Mouse (Mus musculus) limb, embryonic 15.5 days (tissue): ENCODE results near the gene Csmd2. TPM values are rescaled to one million over a fixed set of nuclear protein-coding genes. Genes with fewer than 3 reads are reported as not detected.
"Not testable (repeated sequence)": the region's sequence is repeated elsewhere in the genome, so short reads cannot be mapped to it uniquely, and the experiment has no call there.

Experiments used
- ATAC-seq: fragments of 200-750 bp; cut with Nextera tagmentation; 2 replicates; pipeline ENCODE4 v1.8.0; 2017; ENCODE audit warnings: low read depth, moderate TSS enrichment; ENCODE audit not compliant: insufficient number of reproducible peaks, low FRiP score, low TSS enrichment
- H3K27ac ChIP-seq: fragments of 300-500 bp; sonication (generic); 2 replicates; pipeline ENCODE4 v1.5.1; 2015; ENCODE audit warnings: moderate library complexity, mild to moderate bottlenecking, inconsistent platforms
- H3K27me3 ChIP-seq: fragments of 300-500 bp; sonication (generic); 2 replicates; pipeline ENCODE4 v1.6.1; 2015; ENCODE audit warnings: inconsistent platforms
- H3K36me3 ChIP-seq: fragments of 300-500 bp; sonication (generic); 2 replicates; pipeline ENCODE4 v1.6.1; 2015; ENCODE audit warnings: inconsistent platforms
- H3K4me1 ChIP-seq: fragments of 300-500 bp; sonication (generic); 2 replicates; pipeline ENCODE4 v1.6.1; 2015; ENCODE audit warnings: inconsistent platforms
- H3K4me2 ChIP-seq: fragments of 300-500 bp; sonication (generic); 2 replicates; pipeline ENCODE4 v1.6.1; 2015; ENCODE audit warnings: mild to moderate bottlenecking, inconsistent platforms
- H3K4me3 ChIP-seq: fragments of 300-500 bp; sonication (generic); 2 replicates; pipeline ENCODE4 v1.5.1; 2015; ENCODE audit warnings: mild to moderate bottlenecking, inconsistent platforms
- H3K9ac ChIP-seq: fragments of 300-500 bp; sonication (generic); 2 replicates; pipeline ENCODE4 v1.6.1; 2015; ENCODE audit warnings: inconsistent platforms
- H3K9me3 ChIP-seq: fragments of 300-500 bp; sonication (generic); 2 replicates; pipeline ENCODE4 v1.6.1; 2016; ENCODE audit warnings: inconsistent platforms
- WGBS: fragments of 180-500 bp; shearing (Covaris S2); methylation state at CpG from one replicate; pipeline ENCODE4 v1.1.7; 2015; 5-methylcytosine and 5-hydroxymethylcytosine counted together
- polyA plus RNA-seq: library from polyadenylated mRNA; unstranded; fragments of >200 nt; fragmentation: Nextera tagmentation; extraction: Ambion mirVana; gene quantifications from 2 replicates; pipeline ENCODE4 v1.2.1, GENCODE M21; 2015

Gene Csmd2
- polyA plus RNA-seq, 1 experiment from 2014 or later: 0.13 TPM

- 66% methylated on average over 2 of the region's 2 CpGs for WGBS
- not testable (repeated sequence) for H3K9me3 ChIP-seq, H3K27me3 ChIP-seq, H3K4me2 ChIP-seq, H3K36me3 ChIP-seq, H3K4me1 ChIP-seq, H3K9ac ChIP-seq, H3K4me3 ChIP-seq, ATAC-seq, H3K27ac ChIP-seq
Observed at GRCm38 (mm10) chr4:128061274-128061673, 73.6 kb downstream of the Csmd2 start.

- H3K9ac ChIP-seq: no peak overlapping the region
- H3K36me3 ChIP-seq: no peaks in the 10 kb centered on the region
- no peak overlapping the region for H3K27ac ChIP-seq
- H3K4me2 ChIP-seq: no peak overlapping the region
- ATAC-seq: no peak
- no peaks in the 10 kb centered on the region for H3K4me1 ChIP-seq
- H3K9me3 ChIP-seq: no peaks in the 10 kb centered on the region
- H3K27me3 ChIP-seq: no peaks in the 10 kb centered on the region
- WGBS: 78% methylated on average over 9 of the region's 9 CpGs
- no peak overlapping the region for H3K4me3 ChIP-seq
Observed at GRCm38 (mm10) chr4:128067189-128067588, 79.5 kb downstream of the Csmd2 start.

GRCm38 (mm10) chr4:128084466-128084865, 96.8 kb downstream of the Csmd2 start:
- ATAC-seq: no peak

GRCm38 (mm10) chr4:128085096-128085495, 97.4 kb downstream of the Csmd2 start:
- H3K4me3 ChIP-seq: no peak overlapping the region
- H3K4me2 ChIP-seq: no peak overlapping the region
- H3K9me3 ChIP-seq: no peaks in the 10 kb centered on the region
- WGBS: 77% methylated on average over 8 of the region's 8 CpGs
- no peak overlapping the region for H3K9ac ChIP-seq
- H3K27ac ChIP-seq: no peak overlapping the region
- ATAC-seq: no peak
- H3K4me1 ChIP-seq: 0 out of 2 replicates have a peak, but pooled peaks cover 5% of the 10 kb centered on the region
- H3K27me3 ChIP-seq: no peaks in the 10 kb centered on the region
- H3K36me3 ChIP-seq: no peaks in the 10 kb centered on the region

More at GRCm38 (mm10) chr4:128084466-128084865, 96.8 kb downstream of the Csmd2 start:
- Histone ChIP-seq H3K9ac (no peak overlapping the region), H3K9me3 (no peaks in the 10 kb centered on the region), H3K4me1 (0 out of 2 replicates have a peak, but pooled peaks cover 5% of the 10 kb centered on the region), H3K4me2 (no peak overlapping the region), H3K4me3 (no peak overlapping the region), H3K27ac (no peak overlapping the region), H3K36me3 (no peaks in the 10 kb centered on the region), H3K27me3 (no peaks in the 10 kb centered on the region)
- WGBS: 92% methylated on average over 3 of the region's 3 CpGs

GRCm38 (mm10) chr4:128087147-128087606, 99.5 kb downstream of the Csmd2 start:
- H3K4me3 ChIP-seq: no peak overlapping the region
- no peak overlapping the region for H3K4me2 ChIP-seq
- H3K9ac ChIP-seq: no peak overlapping the region
- ATAC-seq: no peak
- no peaks in the 10 kb centered on the region for H3K27me3 ChIP-seq
- no peak overlapping the region for H3K27ac ChIP-seq
- H3K9me3 ChIP-seq: no peaks in the 10 kb centered on the region
- H3K4me1 ChIP-seq: 0 out of 2 replicates have a peak, but pooled peaks cover 5% of the 10 kb centered on the region
- H3K36me3 ChIP-seq: no peaks in the 10 kb centered on the region
- WGBS: 47% methylated on average over 5 of the region's 5 CpGs

GRCm38 (mm10) chr4:128087704-128088103, 100.0 kb downstream of the Csmd2 start:
- no peak for ATAC-seq
- Histone ChIP-seq H3K36me3 (no peaks in the 10 kb centered on the region), H3K9ac (no peak overlapping the region), H3K27ac (no peak overlapping the region), H3K4me1 (0 out of 2 replicates have a peak, but pooled peaks cover 5% of the 10 kb centered on the region), H3K27me3 (no peaks in the 10 kb centered on the region), H3K4me3 (no peak overlapping the region), H3K9me3 (no peaks in the 10 kb centered on the region), H3K4me2 (no peak overlapping the region)
- WGBS: 31% methylated on average over 3 of the region's 3 CpGs

GRCm38 (mm10) chr4:128088264-128088663, 100.6 kb downstream of the Csmd2 start:
- Histone ChIP-seq H3K9me3 (no peaks in the 10 kb centered on the region), H3K27ac (no peak overlapping the region), H3K27me3 (no peaks in the 10 kb centered on the region), H3K4me1 (0 out of 2 replicates have a peak, but pooled peaks cover 5% of the 10 kb centered on the region), H3K9ac (no peak overlapping the region), H3K4me3 (no peak overlapping the region), H3K36me3 (no peaks in the 10 kb centered on the region), H3K4me2 (no peak overlapping the region)
- 64% methylated on average over 3 of the region's 3 CpGs for WGBS
- no peak for ATAC-seq

- Histone ChIP-seq H3K36me3 (no peaks in the 10 kb centered on the region), H3K9me3 (no peaks in the 10 kb centered on the region), H3K4me2 (no peak overlapping the region), H3K27ac (no peak overlapping the region), H3K27me3 (no peaks in the 10 kb centered on the region), H3K4me1 (0 out of 2 replicates have a peak, but pooled peaks cover 5% of the 10 kb centered on the region), H3K4me3 (no peak overlapping the region), H3K9ac (no peak overlapping the region)
- no peak for ATAC-seq
- WGBS: 78% methylated on average over 3 of the region's 3 CpGs
Observed at GRCm38 (mm10) chr4:128091938-128092337, 104.3 kb downstream of the Csmd2 start.

- Histone ChIP-seq H3K4me2 (no peak overlapping the region), H3K27ac (no peak overlapping the region), H3K9ac (no peak overlapping the region), H3K27me3 (no peaks in the 10 kb centered on the region), H3K36me3 (no peaks in the 10 kb centered on the region), H3K4me3 (no peak overlapping the region), H3K4me1 (no peaks in the 10 kb centered on the region), H3K9me3 (no peaks in the 10 kb centered on the region)
- 85% methylated on average over 5 of the region's 5 CpGs for WGBS
- no peak for ATAC-seq
Observed at GRCm38 (mm10) chr4:128099515-128099914, 111.9 kb downstream of the Csmd2 start.

- 86% methylated on average over 5 of the region's 5 CpGs for WGBS
- H3K27me3 ChIP-seq: no peaks in the 10 kb centered on the region
- H3K9me3 ChIP-seq: no peaks in the 10 kb centered on the region
- H3K9ac ChIP-seq: no peak overlapping the region
- ATAC-seq: no peak
- no peaks in the 10 kb centered on the region for H3K36me3 ChIP-seq
- no peak overlapping the region for H3K27ac ChIP-seq
- H3K4me2 ChIP-seq: no peak overlapping the region
- no peak overlapping the region for H3K4me3 ChIP-seq
- H3K4me1 ChIP-seq: no peaks in the 10 kb centered on the region
Observed at GRCm38 (mm10) chr4:128100541-128100940, 112.9 kb downstream of the Csmd2 start.

GRCm38 (mm10) chr4:128116331-128116730, 128.7 kb downstream of the Csmd2 start:
- H3K27ac ChIP-seq: no peak overlapping the region
- no peaks in the 10 kb centered on the region for H3K27me3 ChIP-seq
- H3K9me3 ChIP-seq: no peaks in the 10 kb centered on the region
- H3K4me3 ChIP-seq: no peak overlapping the region
- H3K4me1 ChIP-seq: no peaks in the 10 kb centered on the region
- H3K4me2 ChIP-seq: no peak overlapping the region
- H3K9ac ChIP-seq: no peak overlapping the region
- no peaks in the 10 kb centered on the region for H3K36me3 ChIP-seq
- no peak for ATAC-seq
- 50% methylated on average over 7 of the region's 7 CpGs for WGBS

- ATAC-seq: no peak
- no peaks in the 10 kb centered on the region for H3K36me3 ChIP-seq
- WGBS: 68% methylated on average over 8 of the region's 8 CpGs
- no peaks in the 10 kb centered on the region for H3K27me3 ChIP-seq
- H3K27ac ChIP-seq: no peak overlapping the region
- H3K4me1 ChIP-seq: no peaks in the 10 kb centered on the region
- H3K9ac ChIP-seq: no peak overlapping the region
- H3K9me3 ChIP-seq: no peaks in the 10 kb centered on the region
- no peak overlapping the region for H3K4me3 ChIP-seq
- no peak overlapping the region for H3K4me2 ChIP-seq
Observed at GRCm38 (mm10) chr4:128123281-128123680, 135.6 kb downstream of the Csmd2 start.

GRCm38 (mm10) chr4:128124738-128125137, 137.1 kb downstream of the Csmd2 start:
- no peak overlapping the region for H3K4me3 ChIP-seq
- no peaks in the 10 kb centered on the region for H3K4me1 ChIP-seq
- no peaks in the 10 kb centered on the region for H3K9me3 ChIP-seq
- 88% methylated on average over 4 of the region's 4 CpGs for whole genome bisulfite sequencing
- H3K9ac ChIP-seq: no peak overlapping the region
- H3K4me2 ChIP-seq: no peak overlapping the region
- no peak overlapping the region for H3K27ac ChIP-seq
- no peaks in the 10 kb centered on the region for H3K27me3 ChIP-seq
- no peak for ATAC-seq
- no peaks in the 10 kb centered on the region for H3K36me3 ChIP-seq
